Mouse (Mus musculus) cerebellum, adult 2 months (tissue): Measurements from ENCODE around the gene Prickle3.

Experiments
- CTCF ChIP-seq: fragments of 200-500 bp; IDR thresholded peaks from 2 replicates; pipeline ENCODE4 v1.5.1; 2011; ENCODE audit warnings: low read depth, mild to moderate bottlenecking, control low read depth, low read length, moderate library complexity, borderline replicate concordance; ENCODE audit not compliant: insufficient read depth
- POLR2A ChIP-seq: fragments of 200-500 bp; IDR thresholded peaks from 2 replicates; pipeline ENCODE4 v1.6.1; 2011; ENCODE audit warnings: low read length, control low read depth, borderline replicate concordance; ENCODE audit not compliant: insufficient read depth

DNA sequence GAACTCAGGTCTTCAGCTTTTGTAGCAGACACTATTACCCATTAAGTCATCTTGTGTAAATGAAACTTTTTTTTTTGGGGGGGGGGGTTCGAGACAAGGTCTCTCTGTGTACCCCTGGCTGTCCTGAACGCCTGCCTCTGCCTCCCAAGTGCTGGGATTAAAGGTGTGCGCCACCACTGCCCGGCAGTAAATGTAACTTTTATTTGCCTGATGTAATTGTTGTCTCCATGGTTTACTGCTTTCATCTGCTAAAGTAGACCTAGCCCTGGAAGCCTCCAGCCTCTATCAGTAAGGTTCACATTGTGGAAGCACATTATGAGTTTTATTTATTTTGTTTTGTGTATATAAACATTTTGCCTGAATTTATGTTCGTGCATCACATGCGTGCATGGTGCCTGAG lies 39.5 kb downstream of the Prickle3 start:
- TF ChIP-seq POLR2A (no peak), CTCF (no peak)
